Mouse (Mus musculus) E14TG2a.4 (cell line): ENCODE measurements around the gene Plekha5.

Source experiments
- H3K27me3 ChIP-seq: 2 replicates; pipeline ENCODE4 v1.6.1; 2014; ENCODE audit warnings: low read length, control low read depth; ENCODE audit not compliant: insufficient read depth
- H3K36me3 ChIP-seq: 2 replicates; pipeline ENCODE4 v1.6.1; 2014; ENCODE audit warnings: low read length, control low read depth; ENCODE audit not compliant: insufficient read depth
- H3K4me1 ChIP-seq: replicated peaks from 2 replicates; pipeline ENCODE4 v1.6.1; 2014; ENCODE audit warnings: low read depth, low read length, control low read depth
- H3K4me3 ChIP-seq: replicated peaks from 2 replicates; pipeline ENCODE4 v1.5.1; 2014; ENCODE audit warnings: mild to moderate bottlenecking, low read length
- H3K9me3 ChIP-seq: 2 replicates; pipeline ENCODE4 v1.6.1; 2014; ENCODE audit warnings: low read length, control low read depth
- CTCF ChIP-seq: conservative IDR thresholded peaks from 2 replicates; pipeline ENCODE4 v1.5.1; 2014; ENCODE audit warnings: low read length
- NANOG ChIP-seq: IDR thresholded peaks from 2 replicates; pipeline ENCODE4 v1.6.1; 2014; ENCODE audit warnings: borderline replicate concordance, low read length, mixed read lengths
- POU5F1 ChIP-seq: IDR thresholded peaks from 2 replicates; pipeline ENCODE4 v1.6.1; 2014; ENCODE audit warnings: low read length, borderline replicate concordance

Plekha5 gene

GRCm38 (mm10) chr6:140533606-140534005, 109.8 kb downstream of the Plekha5 start:
- Histone ChIP-seq H3K27me3 (no peaks in the 10 kb centered on the region), H3K36me3 (peaks cover 6% of the 10 kb centered on the region), H3K4me1 (peaks cover 38% of the 10 kb centered on the region), H3K4me3 (no peak overlapping the region), H3K9me3 (no peaks in the 10 kb centered on the region)
- TF ChIP-seq NANOG (no peak), CTCF (no peak), POU5F1 (no peak)

GRCm38 (mm10) chr6:140535504-140535903, 111.7 kb downstream of the Plekha5 start:
- Histone ChIP-seq H3K27me3 (no peaks in the 10 kb centered on the region), H3K9me3 (no peaks in the 10 kb centered on the region), H3K4me1 (peaks cover 38% of the 10 kb centered on the region), H3K36me3 (peaks cover 10% of the 10 kb centered on the region), H3K4me3 (no peak overlapping the region)
- TF ChIP-seq CTCF = no peak
- TF ChIP-seq NANOG = no peak
- no peak for TF ChIP-seq POU5F1

DNA sequence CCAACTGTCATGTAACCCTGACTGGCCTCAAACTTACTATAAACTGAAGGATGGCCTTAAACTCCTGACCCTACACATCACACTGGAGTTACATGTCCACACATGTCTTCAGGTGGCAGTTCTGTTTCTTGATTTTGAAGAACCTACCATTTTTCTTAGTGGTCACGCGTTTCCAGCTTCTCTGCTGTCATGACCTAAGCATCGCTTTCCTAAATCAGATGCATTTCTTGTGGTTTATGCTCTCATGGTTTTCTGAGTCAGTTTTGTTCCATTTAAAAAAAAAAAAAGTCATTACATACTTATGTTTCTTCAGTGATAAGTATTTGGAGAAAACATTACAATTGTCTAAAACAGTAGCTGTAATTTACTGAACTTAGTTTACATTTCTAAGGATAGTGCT, 118.1 kb downstream of the Plekha5 start:
- Histone ChIP-seq H3K27me3 (no peaks in the 10 kb centered on the region), H3K4me3 (no peak overlapping the region), H3K4me1 (peaks cover 33% of the 10 kb centered on the region), H3K9me3 (no peaks in the 10 kb centered on the region), H3K36me3 (peaks cover 46% of the 10 kb centered on the region)
- TF ChIP-seq CTCF (no peak), NANOG (no peak)

DNA sequence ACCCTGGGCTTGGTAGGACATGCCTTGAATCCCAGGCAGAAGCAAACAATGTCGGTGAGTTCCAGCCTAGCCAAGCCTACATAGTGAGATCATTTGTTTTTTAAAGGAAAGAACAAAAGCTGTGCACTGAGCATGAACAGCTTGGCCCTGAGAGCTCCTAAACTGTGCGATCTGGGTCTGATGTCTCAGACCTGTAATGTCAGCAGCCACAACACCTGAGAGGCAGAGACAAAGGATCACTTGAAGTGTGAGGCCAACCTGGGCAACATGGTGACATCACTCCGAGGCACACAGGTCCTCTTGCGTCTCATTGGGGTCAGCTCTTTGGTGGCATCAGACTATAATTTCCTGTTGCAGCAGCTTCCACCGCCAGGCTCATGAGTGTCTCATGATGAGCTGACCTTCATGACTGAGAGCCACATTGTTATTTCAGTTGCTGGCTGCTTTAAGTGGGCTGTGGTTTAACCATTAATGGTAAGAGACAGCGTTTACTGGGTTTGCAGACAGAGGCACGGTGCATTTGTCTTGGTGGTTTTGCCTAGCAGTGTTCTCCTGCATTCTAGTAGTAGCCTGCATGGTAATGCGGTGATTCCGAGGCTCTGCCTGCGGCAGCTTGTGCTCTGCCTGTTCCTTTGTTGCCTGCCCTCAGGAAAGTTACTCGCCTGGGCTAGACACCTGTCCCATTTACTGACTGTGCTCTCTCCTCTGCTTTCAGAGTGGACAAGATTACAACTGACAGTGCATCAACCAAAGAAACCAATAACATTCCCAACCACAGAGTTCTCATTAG, 119.3 kb downstream of the Plekha5 start:
- Histone ChIP-seq H3K36me3 (peaks cover 46% of the 10 kb centered on the region), H3K9me3 (no peaks in the 10 kb centered on the region), H3K27me3 (no peaks in the 10 kb centered on the region), H3K4me3 (no peak overlapping the region), H3K4me1 (peaks cover 46% of the 10 kb centered on the region)
- TF ChIP-seq NANOG (no peak), CTCF (no peak), POU5F1 (no peak; the same call in 1 of the 2 replicates)

DNA sequence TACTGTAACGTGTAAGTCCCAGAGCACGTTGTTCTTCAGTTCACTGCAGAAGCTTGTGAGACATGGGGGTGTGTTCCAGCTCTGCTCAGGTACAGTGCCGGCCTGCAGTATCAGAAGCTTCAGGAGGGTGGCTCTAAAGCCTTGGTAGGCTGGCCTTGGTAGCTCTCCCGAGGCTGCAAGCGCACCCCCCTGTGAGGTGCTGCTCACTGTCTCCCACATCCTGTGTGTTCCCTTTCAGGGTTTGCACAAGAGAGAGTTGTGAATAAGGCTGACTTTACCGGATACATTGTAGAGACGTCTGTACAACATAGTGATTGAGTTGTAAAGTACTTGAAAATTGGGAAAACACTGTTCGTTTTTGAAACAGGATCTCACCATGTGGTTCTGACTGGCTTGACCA, 122.2 kb downstream of the Plekha5 start:
- peaks cover 44% of the 10 kb centered on the region for H3K36me3 ChIP-seq

DNA sequence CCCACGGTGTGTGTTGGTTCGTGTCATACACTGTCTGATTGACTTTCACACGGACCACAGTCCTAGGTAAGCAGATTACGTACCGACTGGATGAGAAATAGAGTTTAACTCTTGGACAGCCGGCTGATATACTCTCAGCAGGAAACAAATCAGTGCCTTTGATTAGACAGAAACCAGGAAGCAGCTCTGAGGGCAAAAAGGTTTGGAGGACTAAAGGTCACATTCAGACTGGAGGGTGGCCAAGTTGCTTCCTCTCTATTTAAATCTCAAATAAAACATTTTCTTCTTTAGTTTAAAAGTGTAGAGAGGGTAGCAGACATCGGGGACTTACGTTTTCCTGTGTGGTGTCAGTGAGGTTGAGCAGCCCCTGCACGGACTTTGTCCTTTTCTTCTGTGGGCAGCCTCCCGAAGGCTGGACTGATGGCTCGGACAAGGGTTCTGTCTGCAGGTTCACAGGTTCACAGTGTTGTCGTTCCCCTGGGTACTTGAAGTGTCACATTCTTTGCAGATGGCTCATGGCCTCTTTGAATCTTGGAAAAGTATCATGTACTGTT, 122.9 kb downstream of the Plekha5 start:
- H3K27me3 ChIP-seq = no peaks in the 10 kb centered on the region
- peaks cover 56% of the 10 kb centered on the region for H3K4me1 ChIP-seq
- no peak for TF ChIP-seq CTCF
- no peak for TF ChIP-seq POU5F1
- TF ChIP-seq NANOG = no peak
- peaks cover 51% of the 10 kb centered on the region for H3K36me3 ChIP-seq
- H3K4me3 ChIP-seq = no peak overlapping the region
- H3K9me3 ChIP-seq = no peaks in the 10 kb centered on the region

More for the DNA sequence above, 122.2 kb downstream of the Plekha5 start:
- Histone ChIP-seq H3K4me3 (no peak overlapping the region), H3K27me3 (no peaks in the 10 kb centered on the region), H3K4me1 (peaks cover 56% of the 10 kb centered on the region), H3K9me3 (no peaks in the 10 kb centered on the region)
- no peak for TF ChIP-seq CTCF
- TF ChIP-seq NANOG = no peak
- TF ChIP-seq POU5F1 = no peak

GRCm38 (mm10) chr6:140547203-140547944, 123.5 kb downstream of the Plekha5 start:
- peaks cover 57% of the 10 kb centered on the region for H3K36me3 ChIP-seq
- TF ChIP-seq POU5F1 = no peak
- TF ChIP-seq NANOG = no peak
- TF ChIP-seq CTCF = no peak

GRCm38 (mm10) chr6:140548082-140548769, 124.4 kb downstream of the Plekha5 start:
- Histone ChIP-seq H3K27me3 (no peaks in the 10 kb centered on the region), H3K36me3 (peaks cover 57% of the 10 kb centered on the region), H3K4me3 (no peak overlapping the region), H3K9me3 (no peaks in the 10 kb centered on the region), H3K4me1 (peaks cover 45% of the 10 kb centered on the region)
- TF ChIP-seq POU5F1 = no peak
- no peak for TF ChIP-seq CTCF
- TF ChIP-seq NANOG = no peak

More at GRCm38 (mm10) chr6:140547203-140547944, 123.5 kb downstream of the Plekha5 start:
- Histone ChIP-seq H3K9me3 (no peaks in the 10 kb centered on the region), H3K4me3 (no peak overlapping the region), H3K27me3 (no peaks in the 10 kb centered on the region), H3K4me1 (peaks cover 54% of the 10 kb centered on the region)
